Mouse (Mus musculus) retina, postnatal 7 days (tissue): Measurements from ENCODE around the gene Sh3bp5l.
A peak's percentile ranks its signal among the peaks of the same experiment; 100 is the strongest.
"Not testable (repeated sequence)": the region's sequence is repeated elsewhere in the genome, so short reads cannot be mapped to it uniquely, and the experiment has no call there.

Source experiments
- DNase-seq: peaks from one replicate; pipeline ENCODE4 v3.0.0-alpha.2; 2012; ENCODE audit warnings: low read depth, low spot score

Sh3bp5l gene

GRCm38 (mm10) chr11:58322824-58323569 lies 7.5 kb upstream of the Sh3bp5l start:
- peak; percentile 96 for DNase-seq

- no peak for DNase-seq
Observed at GRCm38 (mm10) chr11:58323570-58324340, 6.8 kb upstream of the Sh3bp5l start.

GRCm38 (mm10) chr11:58324614-58325229 lies 5.8 kb upstream of the Sh3bp5l start:
- no peak for DNase-seq

- no peak for DNase-seq
Observed at GRCm38 (mm10) chr11:58326781-58327180, 3.7 kb upstream of the Sh3bp5l start.

- DNase-seq, result no peak
Observed at GRCm38 (mm10) chr11:58329906-58330275, 633 bp upstream of the Sh3bp5l start.

GRCm38 (mm10) chr11:58331149-58331495 lies 598 bp downstream of the Sh3bp5l start:
- no peak for DNase-seq

- DNase-seq, result no peak
Observed at GRCm38 (mm10) chr11:58331546-58331945, 1.0 kb downstream of the Sh3bp5l start.

- DNase-seq, result no peak
Observed at GRCm38 (mm10) chr11:58334746-58335145, 4.2 kb downstream of the Sh3bp5l start.

- DNase-seq, result no peak
Observed at GRCm38 (mm10) chr11:58346745-58347144, 16.2 kb downstream of the Sh3bp5l start.

- no peak for DNase-seq
Observed at GRCm38 (mm10) chr11:58350628-58351027, 20.1 kb downstream of the Sh3bp5l start.

GRCm38 (mm10) chr11:58351179-58351578 lies 20.7 kb downstream of the Sh3bp5l start:
- no peak for DNase-seq

- no peak for DNase-seq
Observed at GRCm38 (mm10) chr11:58352681-58353548, 22.4 kb downstream of the Sh3bp5l start.

GRCm38 (mm10) chr11:58353709-58354108 lies 23.2 kb downstream of the Sh3bp5l start:
- DNase-seq, result no peak

GRCm38 (mm10) chr11:58354476-58354875 lies 24.0 kb downstream of the Sh3bp5l start:
- no peak for DNase-seq

- DNase-seq, result no peak
Observed at GRCm38 (mm10) chr11:58354927-58355326, 24.4 kb downstream of the Sh3bp5l start.

GRCm38 (mm10) chr11:58357042-58357441 lies 26.5 kb downstream of the Sh3bp5l start:
- no peak for DNase-seq

GRCm38 (mm10) chr11:58357844-58358534 lies 27.5 kb downstream of the Sh3bp5l start:
- DNase-seq, result no peak

- DNase-seq, result not testable (repeated sequence)
Observed at GRCm38 (mm10) chr11:58362562-58362961, 32.0 kb downstream of the Sh3bp5l start.

GRCm38 (mm10) chr11:58364454-58364853 lies 33.9 kb downstream of the Sh3bp5l start:
- DNase-seq, result no peak

- DNase-seq, result not testable (repeated sequence)
Observed at GRCm38 (mm10) chr11:58366191-58366590, 35.7 kb downstream of the Sh3bp5l start.

GRCm38 (mm10) chr11:58377273-58377672 lies 46.7 kb downstream of the Sh3bp5l start:
- DNase-seq, result no peak
